Mouse (Mus musculus) ES-Bruce4 (cell line): ENCODE data around the gene Ctsf.

ENCODE experiments used
- CTCF ChIP-seq: IDR thresholded peaks from one replicate; pipeline ENCODE4 v1.8.1; 2011; ENCODE audit warnings: low read depth, low read length
- EP300 ChIP-seq: IDR thresholded peaks from 2 replicates; pipeline ENCODE4 v1.6.1; 2011; ENCODE audit warnings: low read depth, low read length; ENCODE audit not compliant: insufficient read depth
- POLR2A ChIP-seq: IDR thresholded peaks from one replicate; pipeline ENCODE4 v1.8.1; 2011; ENCODE audit warnings: low read length; ENCODE audit not compliant: insufficient read depth

- TF ChIP-seq CTCF (no peak), POLR2A (no peak), EP300 (no peak)
These were observed 9.1 kb upstream of the Ctsf start for GRCm38 (mm10) chr19:4845846-4846245.
